Mouse (Mus musculus) hindbrain, embryonic 16.5 days (tissue): ENCODE data around the gene Dpysl4. TPM values are rescaled to one million over a fixed set of nuclear protein-coding genes. Genes with fewer than 3 reads are reported as not detected.

ENCODE experiments used
- ATAC-seq: fragments of 200-750 bp; cut with Nextera tagmentation; 2 replicates; pipeline ENCODE4 v1.8.0; 2017; ENCODE audit warnings: moderate TSS enrichment, moderate library complexity
- H3K27ac ChIP-seq: fragments of 300-500 bp; sonication (generic); 2 replicates; pipeline ENCODE4 v1.5.1; 2014; ENCODE audit warnings: low read depth, mild to moderate bottlenecking, control low read depth, low read length, moderate library complexity
- H3K27me3 ChIP-seq: fragments of 300-500 bp; sonication (generic); replicated peaks from 2 replicates; pipeline ENCODE4 v1.6.1; 2014; ENCODE audit warnings: low read length; ENCODE audit not compliant: control insufficient read depth, insufficient read depth
- H3K36me3 ChIP-seq: fragments of 300-500 bp; sonication (generic); 2 replicates; pipeline ENCODE4 v1.6.1; 2014; ENCODE audit warnings: mild to moderate bottlenecking, low read length, moderate library complexity, mixed read lengths; ENCODE audit not compliant: control insufficient read depth, insufficient read depth
- H3K4me1 ChIP-seq: fragments of 300-500 bp; sonication (generic); 2 replicates; pipeline ENCODE4 v1.6.1; 2014; ENCODE audit warnings: low read depth, low read length; ENCODE audit not compliant: control insufficient read depth, insufficient read depth
- H3K4me2 ChIP-seq: fragments of 300-500 bp; sonication (generic); 2 replicates; pipeline ENCODE4 v1.6.1; 2014; ENCODE audit warnings: mild to moderate bottlenecking, low read length, control low read depth, moderate library complexity
- H3K4me3 ChIP-seq: fragments of 300-500 bp; sonication (generic); 2 replicates; pipeline ENCODE4 v1.5.1; 2014; ENCODE audit warnings: mild to moderate bottlenecking, low read length, control low read depth, moderate library complexity
- H3K9ac ChIP-seq: fragments of 300-500 bp; sonication (generic); 2 replicates; pipeline ENCODE4 v1.6.1; 2014; ENCODE audit warnings: low read depth, mild to moderate bottlenecking, control low read depth, low read length, moderate library complexity
- H3K9me3 ChIP-seq: fragments of 300-500 bp; sonication (generic); 2 replicates; pipeline ENCODE4 v1.6.1; 2014; ENCODE audit warnings: mild to moderate bottlenecking, low read length, moderate library complexity; ENCODE audit not compliant: control insufficient read depth
- WGBS: fragments of 180-500 bp; shearing (Covaris S2); extraction: QIAGEN DNeasy Blood & Tissue Kit; methylation state at CpG from one replicate; pipeline ENCODE4 v1.1.7; 2014; 5-methylcytosine and 5-hydroxymethylcytosine counted together
- polyA plus RNA-seq: library from polyadenylated mRNA; unstranded; fragments of >200 nt; fragmentation: Nextera tagmentation; extraction: Ambion mirVana; gene quantifications from 2 replicates; pipeline ENCODE4 v1.2.1, GENCODE M21; 2015

The Dpysl4 gene
- polyA plus RNA-seq, 1 experiment from 2014 or later: 182 TPM

GRCm38 (mm10) chr7:139081158-139081557 lies 4.6 kb upstream of the Dpysl4 start:
- Histone ChIP-seq H3K27me3 (no peaks in the 10 kb centered on the region), H3K4me3 (no peak overlapping the region), H3K9me3 (no peaks in the 10 kb centered on the region), H3K4me2 (no peak overlapping the region), H3K4me1 (peaks cover 14% of the 10 kb centered on the region), H3K9ac (no peak overlapping the region), H3K36me3 (no peaks in the 10 kb centered on the region), H3K27ac (no peak overlapping the region)
- ATAC-seq: no peak
- 39% methylated on average over 5 of the region's 5 CpGs for WGBS

- H3K4me1 ChIP-seq: peaks cover 19% of the 10 kb centered on the region
- H3K4me2 ChIP-seq: no peak overlapping the region
- H3K27me3 ChIP-seq: no peaks in the 10 kb centered on the region
- no peak for ATAC-seq
- WGBS: 59% methylated on average over 8 of the region's 8 CpGs
- H3K9me3 ChIP-seq: no peaks in the 10 kb centered on the region
- no peak overlapping the region for H3K4me3 ChIP-seq
- no peak overlapping the region for H3K27ac ChIP-seq
- H3K36me3 ChIP-seq: no peaks in the 10 kb centered on the region
- H3K9ac ChIP-seq: no peak overlapping the region
Observed at GRCm38 (mm10) chr7:139082281-139082680, 3.5 kb upstream of the Dpysl4 start.

GRCm38 (mm10) chr7:139084316-139084715 lies 1.5 kb upstream of the Dpysl4 start:
- no peaks in the 10 kb centered on the region for H3K36me3 ChIP-seq
- H3K9ac ChIP-seq: no peak overlapping the region
- H3K27me3 ChIP-seq: no peaks in the 10 kb centered on the region
- H3K4me3 ChIP-seq: no peak overlapping the region
- H3K9me3 ChIP-seq: no peaks in the 10 kb centered on the region
- WGBS: 16% methylated on average over 1 of the region's 1 CpGs
- ATAC-seq: no peak
- no peak overlapping the region for H3K4me2 ChIP-seq
- H3K27ac ChIP-seq: no peak overlapping the region
- H3K4me1 ChIP-seq: peaks cover 22% of the 10 kb centered on the region

GRCm38 (mm10) chr7:139086195-139087158 lies 676 bp downstream of the Dpysl4 start:
- H3K4me1 ChIP-seq: peaks cover 28% of the 10 kb centered on the region
- H3K4me2 ChIP-seq: peak overlapping the region; percentile 86
- H3K27me3 ChIP-seq: no peaks in the 10 kb centered on the region
- H3K9me3 ChIP-seq: no peaks in the 10 kb centered on the region
- H3K36me3 ChIP-seq: peaks cover 8% of the 10 kb centered on the region
- WGBS: 1% methylated on average over 61 of the region's 61 CpGs
- peak overlapping the region; percentile 94 for H3K9ac ChIP-seq
- peak overlapping the region; percentile 73 for H3K4me3 ChIP-seq
- H3K27ac ChIP-seq: peak overlapping the region; percentile 81
- ATAC-seq: peak; percentile 55

- peaks cover 14% of the 10 kb centered on the region for H3K36me3 ChIP-seq
- no peak overlapping the region for H3K27ac ChIP-seq
- whole genome bisulfite sequencing: 37% methylated on average over 2 of the region's 2 CpGs
- ATAC-seq: peak; percentile 48
- H3K9me3 ChIP-seq: no peaks in the 10 kb centered on the region
- H3K27me3 ChIP-seq: no peaks in the 10 kb centered on the region
- peak overlapping the region; percentile 86 for H3K4me2 ChIP-seq
- peaks cover 28% of the 10 kb centered on the region for H3K4me1 ChIP-seq
- peak overlapping the region; percentile 73; the same call in 1 of the 2 replicates for H3K4me3 ChIP-seq
- no peak overlapping the region for H3K9ac ChIP-seq
Observed at GRCm38 (mm10) chr7:139087801-139088200, 2.0 kb downstream of the Dpysl4 start.

GRCm38 (mm10) chr7:139089892-139090874 lies 4.4 kb downstream of the Dpysl4 start:
- Histone ChIP-seq H3K27me3 (no peaks in the 10 kb centered on the region), H3K4me3 (no peak overlapping the region), H3K4me1 (peaks cover 28% of the 10 kb centered on the region), H3K36me3 (peaks cover 22% of the 10 kb centered on the region), H3K4me2 (no peak overlapping the region), H3K9me3 (no peaks in the 10 kb centered on the region), H3K27ac (peak overlapping the region; percentile 9; the same call in 1 of the 2 replicates), H3K9ac (no peak overlapping the region)
- ATAC-seq: no peak
- WGBS: 67% methylated on average over 12 of the region's 12 CpGs

GRCm38 (mm10) chr7:139091681-139092080 lies 5.9 kb downstream of the Dpysl4 start:
- no peak for ATAC-seq
- Histone ChIP-seq H3K9ac (no peak overlapping the region), H3K4me3 (no peak overlapping the region), H3K9me3 (no peaks in the 10 kb centered on the region), H3K4me1 (peaks cover 28% of the 10 kb centered on the region), H3K36me3 (peaks cover 22% of the 10 kb centered on the region), H3K27ac (no peak overlapping the region), H3K27me3 (no peaks in the 10 kb centered on the region), H3K4me2 (no peak overlapping the region)
- WGBS: 85% methylated on average over 9 of the region's 9 CpGs

GRCm38 (mm10) chr7:139092676-139093075 lies 6.9 kb downstream of the Dpysl4 start:
- no peak overlapping the region for H3K9ac ChIP-seq
- H3K9me3 ChIP-seq: no peaks in the 10 kb centered on the region
- 94% methylated on average over 5 of the region's 5 CpGs for WGBS
- ATAC-seq: no peak
- H3K4me3 ChIP-seq: no peak overlapping the region
- H3K36me3 ChIP-seq: peaks cover 22% of the 10 kb centered on the region
- no peaks in the 10 kb centered on the region for H3K27me3 ChIP-seq
- H3K27ac ChIP-seq: no peak overlapping the region
- no peak overlapping the region for H3K4me2 ChIP-seq
- H3K4me1 ChIP-seq: peaks cover 19% of the 10 kb centered on the region
